Mouse (Mus musculus) brain, embryonic 14.5 days (tissue): ENCODE measurements at regions not wholly inside any gene's neighbourhood (a gene's known extent, or its start where the extent isn't known, plus 50 kb on each side); places are given as distances from the start of the nearest gene placed in this dataset.

Experiments used
- CTCF ChIP-seq: fragments of 200-500 bp; IDR thresholded peaks from 2 replicates; pipeline ENCODE4 v1.5.1; 2012; ENCODE audit warnings: inconsistent platforms, mild to moderate bottlenecking, moderate library complexity, borderline replicate concordance; ENCODE audit not compliant: insufficient read depth, insufficient read length; ENCODE audit errors: extremely low read depth
- POLR2A ChIP-seq: fragments of 200-500 bp; IDR thresholded peaks from 2 replicates; pipeline ENCODE4 v1.6.1; 2012; ENCODE audit warnings: mild to moderate bottlenecking, inconsistent platforms, borderline replicate concordance; ENCODE audit not compliant: poor library complexity, insufficient read depth, insufficient read length, severe bottlenecking; ENCODE audit errors: extremely low read depth

DNA sequence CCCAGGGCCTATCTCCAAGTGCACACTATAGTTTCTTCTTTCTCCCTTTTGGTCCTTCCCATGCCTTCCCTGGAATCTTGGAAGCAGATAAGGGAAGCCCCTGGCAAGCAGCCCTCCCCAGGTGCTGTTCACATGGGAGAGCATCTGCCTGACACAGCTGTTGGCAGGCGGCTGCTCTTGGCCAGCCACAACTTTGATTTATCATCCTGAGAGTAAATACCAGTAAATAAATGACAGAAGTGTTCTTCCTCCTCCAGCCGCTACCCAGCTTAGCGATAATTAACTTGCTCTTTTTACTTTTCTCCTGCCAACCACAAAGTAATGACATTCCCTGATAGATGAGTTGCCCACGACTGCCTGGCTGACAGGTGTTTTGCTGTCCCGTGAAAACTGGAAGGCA is 131.9 kb downstream of the Hsd17b3 start:
- no peak for TF ChIP-seq CTCF
- no peak for TF ChIP-seq POLR2A
